Mouse (Mus musculus) cerebellum, adult 9-10 months (tissue): ENCODE measurements around the gene Atat1.
"Not testable (repeated sequence)": the region's sequence is repeated elsewhere in the genome, so short reads cannot be mapped to it uniquely, and the experiment has no call there.

ENCODE experiments used
- DNase-seq: peaks from one replicate; pipeline ENCODE4 v3.0.0; 2022

The Atat1 gene

GRCm38 (mm10) chr17:35909919-35910369 is at the start of gene Atat1:
Gene Atat1, minus strand, starts transcription at chr17:35910075.
- DNase-seq = peak; percentile 87

- no peak for DNase-seq
Observed at GRCm38 (mm10) chr17:35958533-35959223, 48.8 kb upstream of the Atat1 start.

- no peak for DNase-seq
Observed at GRCm38 (mm10) chr17:35954665-35955064, 44.8 kb upstream of the Atat1 start.

GRCm38 (mm10) chr17:35952559-35952958 is 42.7 kb upstream of the Atat1 start:
- DNase-seq = not testable (repeated sequence)

- DNase-seq = not testable (repeated sequence)
Observed at GRCm38 (mm10) chr17:35950946-35951345, 41.1 kb upstream of the Atat1 start.

GRCm38 (mm10) chr17:35939941-35940340 is 30.1 kb upstream of the Atat1 start:
- no peak for DNase-seq

- no peak for DNase-seq
Observed at GRCm38 (mm10) chr17:35939108-35939507, 29.2 kb upstream of the Atat1 start.

- peak; percentile 65 for DNase-seq
Observed at GRCm38 (mm10) chr17:35937700-35938348, 27.9 kb upstream of the Atat1 start.

GRCm38 (mm10) chr17:35935763-35936162 is 25.9 kb upstream of the Atat1 start:
- DNase-seq = not testable (repeated sequence)

GRCm38 (mm10) chr17:35932608-35933007 is 22.7 kb upstream of the Atat1 start:
- no peak for DNase-seq

- no peak for DNase-seq
Observed at GRCm38 (mm10) chr17:35930627-35931026, 20.8 kb upstream of the Atat1 start.

GRCm38 (mm10) chr17:35929534-35929933 is 19.7 kb upstream of the Atat1 start:
- no peak for DNase-seq

GRCm38 (mm10) chr17:35927471-35927870 is 17.6 kb upstream of the Atat1 start:
- no peak for DNase-seq

GRCm38 (mm10) chr17:35923281-35923680 is 13.4 kb upstream of the Atat1 start:
- no peak for DNase-seq

- DNase-seq = peak; percentile 34
Observed at GRCm38 (mm10) chr17:35922566-35922965, 12.7 kb upstream of the Atat1 start.

- no peak for DNase-seq
Observed at GRCm38 (mm10) chr17:35921710-35922109, 11.8 kb upstream of the Atat1 start.

- DNase-seq = peak; percentile 75
Observed at GRCm38 (mm10) chr17:35920862-35921562, 11.1 kb upstream of the Atat1 start.

GRCm38 (mm10) chr17:35920384-35920783 is 10.5 kb upstream of the Atat1 start:
- DNase-seq = no peak

GRCm38 (mm10) chr17:35919864-35920301 is 10.0 kb upstream of the Atat1 start:
- DNase-seq = peak; percentile 68

- DNase-seq = peak; percentile 98
Observed at GRCm38 (mm10) chr17:35919060-35919715, 9.3 kb upstream of the Atat1 start.

GRCm38 (mm10) chr17:35918276-35919059 is 8.6 kb upstream of the Atat1 start:
- DNase-seq = peak; percentile 85
